Mouse (Mus musculus): ENCODE measurements around the gene Pknox1. TPM values are rescaled to one million over a fixed set of nuclear protein-coding genes. Genes with fewer than 3 reads are reported as not detected.
"Not testable (repeated sequence)": the region's sequence is repeated elsewhere in the genome, so short reads cannot be mapped to it uniquely, and the experiment has no call there.

Pknox1 gene
- polyA plus RNA-seq, 1 experiment, result 19.3 TPM

DNA sequence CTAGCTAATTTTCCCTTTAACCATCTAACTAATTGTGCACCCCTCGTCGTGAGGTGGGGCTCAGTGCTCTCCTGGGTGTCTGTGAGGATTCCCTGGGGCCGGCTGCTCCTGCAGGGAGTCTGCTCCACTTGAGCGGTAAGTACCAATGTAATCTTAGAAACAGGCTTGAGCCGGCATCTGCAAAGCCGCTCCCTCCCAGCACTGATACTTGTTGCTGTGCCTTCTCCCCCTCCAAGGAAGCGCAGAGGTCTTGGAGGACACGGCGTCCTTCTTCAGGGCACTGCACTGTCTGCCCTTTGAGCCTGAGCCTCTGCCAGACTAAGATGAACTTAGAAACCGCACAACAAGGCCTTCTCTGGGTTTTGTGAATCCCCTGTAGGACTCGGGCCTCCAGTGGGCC lies 26.3 kb downstream of the Pknox1 start:
- no peak overlapping the region for H3K27ac ChIP-seq (ENCODE audit: control insufficient read depth, insufficient read depth, low read depth, low read length, poor library complexity)
- peaks cover 7% of the 10 kb centered on the region for H3K4me1 ChIP-seq (ENCODE audit: control insufficient read depth, insufficient read depth, low read length)
- no peak overlapping the region for H3K4me3 ChIP-seq (replicated peaks; ENCODE audit: control insufficient read depth, low read depth, low read length)
- WGBS, result 92% methylated on average over 11 of the region's 11 CpGs
- no peak for TF ChIP-seq CTCF (IDR thresholded peaks at IDR 0.05; ENCODE audit: control insufficient read depth, insufficient read depth, low read length)
- TF ChIP-seq POLR2A (IDR thresholded peaks at IDR 0.05; ENCODE audit: borderline replicate concordance, control insufficient read depth, low read depth, low read length), result no peak

DNA sequence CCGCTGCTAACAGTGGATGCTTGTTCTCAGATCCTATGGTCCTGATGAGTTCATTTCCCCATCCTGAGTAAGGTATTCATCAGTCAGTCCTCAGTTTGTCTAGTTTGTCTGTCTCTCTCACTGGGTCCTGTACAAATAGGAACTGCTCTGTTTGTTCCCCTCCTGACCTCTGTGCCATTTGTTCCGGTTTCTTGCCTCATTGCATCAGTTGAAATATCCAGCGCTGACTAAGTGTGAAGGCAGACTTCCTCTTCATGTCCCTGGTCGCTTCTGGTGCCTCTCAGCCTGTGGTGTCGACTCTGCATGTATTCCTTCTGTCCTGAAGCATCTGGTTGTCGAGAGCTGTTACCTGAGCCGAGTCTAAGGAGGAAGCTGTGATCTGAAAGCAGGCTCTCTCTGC lies 30.1 kb downstream of the Pknox1 start:
- peaks cover 2% of the 10 kb centered on the region for H3K4me1 ChIP-seq (ENCODE audit: control insufficient read depth, insufficient read depth, low read length)
- peak overlapping the region; percentile 79 for H3K27ac ChIP-seq (ENCODE audit: control insufficient read depth, insufficient read depth, low read depth, low read length, poor library complexity)
- 30% methylated on average over 7 of the region's 7 CpGs for WGBS
- TF ChIP-seq CTCF (IDR thresholded peaks at IDR 0.05; ENCODE audit: control insufficient read depth, insufficient read depth, low read length) (no peak), POLR2A (IDR thresholded peaks at IDR 0.05; ENCODE audit: borderline replicate concordance, control insufficient read depth, low read depth, low read length) (no peak)
- peak overlapping the region; percentile 46 for H3K4me3 ChIP-seq (replicated peaks; ENCODE audit: control insufficient read depth, low read depth, low read length)

- peaks cover 2% of the 10 kb centered on the region for H3K4me1 ChIP-seq (ENCODE audit: control insufficient read depth, insufficient read depth, low read length)
- H3K27ac ChIP-seq (ENCODE audit: control insufficient read depth, insufficient read depth, low read depth, low read length, poor library complexity), result peak overlapping the region; percentile 74
- 83% methylated on average over 5 of the region's 5 CpGs for WGBS
- TF ChIP-seq CTCF (IDR thresholded peaks at IDR 0.05; ENCODE audit: control insufficient read depth, insufficient read depth, low read length), result no peak
- no peak for TF ChIP-seq POLR2A (IDR thresholded peaks at IDR 0.05; ENCODE audit: borderline replicate concordance, control insufficient read depth, low read depth, low read length)
- peak overlapping the region; percentile 46 for H3K4me3 ChIP-seq (replicated peaks; ENCODE audit: control insufficient read depth, low read depth, low read length)
These were observed 30.5 kb downstream of the Pknox1 start for GRCm38 (mm10) chr17:31595077-31595476.

GRCm38 (mm10) chr17:31597957-31598356 lies 33.4 kb downstream of the Pknox1 start:
- TF ChIP-seq CTCF (IDR thresholded peaks at IDR 0.05; ENCODE audit: control insufficient read depth, insufficient read depth, low read length), result no peak
- TF ChIP-seq POLR2A (IDR thresholded peaks at IDR 0.05; ENCODE audit: borderline replicate concordance, control insufficient read depth, low read depth, low read length), result no peak
- Histone ChIP-seq H3K27ac (ENCODE audit: control insufficient read depth, insufficient read depth, low read depth, low read length, poor library complexity) (no peak overlapping the region), H3K4me3 (replicated peaks; ENCODE audit: control insufficient read depth, low read depth, low read length) (no peak overlapping the region), H3K4me1 (ENCODE audit: control insufficient read depth, insufficient read depth, low read length) (peaks cover 2% of the 10 kb centered on the region)
- 93% methylated on average over 9 of the region's 9 CpGs for WGBS

DNA sequence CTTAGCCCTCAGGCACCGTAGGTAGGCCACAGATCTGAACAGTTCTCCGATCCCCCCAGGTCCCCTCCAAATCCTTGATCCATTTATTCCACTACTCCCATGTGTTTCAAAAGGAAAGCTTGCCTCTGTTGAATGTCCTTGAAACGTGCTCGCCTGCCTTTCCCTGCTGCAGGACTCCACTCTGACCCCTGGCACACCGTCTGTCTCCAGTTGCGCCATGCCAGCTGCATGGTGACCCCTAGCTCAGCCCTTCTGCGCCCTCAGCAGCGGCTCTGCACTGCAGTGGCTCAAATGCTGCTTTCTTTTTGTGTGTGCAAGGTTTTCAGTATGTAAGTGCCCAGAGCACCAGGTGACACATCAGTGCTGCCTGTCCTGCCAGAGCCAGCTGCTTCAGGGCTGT lies 34.1 kb downstream of the Pknox1 start:
- 89% methylated on average over 8 of the region's 8 CpGs for WGBS
- no peak overlapping the region for H3K4me3 ChIP-seq (replicated peaks; ENCODE audit: control insufficient read depth, low read depth, low read length)
- no peak for TF ChIP-seq POLR2A (IDR thresholded peaks at IDR 0.05; ENCODE audit: borderline replicate concordance, control insufficient read depth, low read depth, low read length)
- TF ChIP-seq CTCF (IDR thresholded peaks at IDR 0.05; ENCODE audit: control insufficient read depth, insufficient read depth, low read length), result no peak
- H3K27ac ChIP-seq (ENCODE audit: control insufficient read depth, insufficient read depth, low read depth, low read length, poor library complexity), result no peak overlapping the region
- H3K4me1 ChIP-seq (ENCODE audit: control insufficient read depth, insufficient read depth, low read length), result peaks cover 2% of the 10 kb centered on the region

DNA sequence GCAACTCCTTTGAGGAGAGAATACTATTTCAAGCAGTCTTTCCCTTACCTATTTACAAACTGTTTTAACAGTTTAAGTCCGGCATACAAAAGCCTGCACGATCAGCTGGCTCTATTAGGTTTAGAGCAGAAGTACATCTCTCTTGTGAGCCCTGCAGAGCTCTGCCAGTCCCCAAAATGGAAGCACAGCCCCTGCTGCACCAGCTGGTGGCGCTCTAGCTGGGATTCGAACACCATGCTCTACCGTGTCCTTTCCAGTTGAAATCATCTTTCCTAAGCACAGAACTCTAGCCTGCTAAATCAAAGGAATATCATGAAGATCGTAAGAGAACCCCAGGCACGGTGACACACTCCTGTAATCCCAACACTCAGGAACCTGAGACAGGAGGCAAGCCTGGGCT lies 41.9 kb downstream of the Pknox1 start:
- Histone ChIP-seq H3K4me3 (replicated peaks; ENCODE audit: control insufficient read depth, low read depth, low read length) (no peak overlapping the region), H3K4me1 (ENCODE audit: control insufficient read depth, insufficient read depth, low read length) (no peaks in the 10 kb centered on the region), H3K27ac (ENCODE audit: control insufficient read depth, insufficient read depth, low read depth, low read length, poor library complexity) (no peak overlapping the region)
- 83% methylated on average over 7 of the region's 7 CpGs for WGBS
- no peak for TF ChIP-seq CTCF (IDR thresholded peaks at IDR 0.05; ENCODE audit: control insufficient read depth, insufficient read depth, low read length)
- TF ChIP-seq POLR2A (IDR thresholded peaks at IDR 0.05; ENCODE audit: borderline replicate concordance, control insufficient read depth, low read depth, low read length), result no peak

DNA sequence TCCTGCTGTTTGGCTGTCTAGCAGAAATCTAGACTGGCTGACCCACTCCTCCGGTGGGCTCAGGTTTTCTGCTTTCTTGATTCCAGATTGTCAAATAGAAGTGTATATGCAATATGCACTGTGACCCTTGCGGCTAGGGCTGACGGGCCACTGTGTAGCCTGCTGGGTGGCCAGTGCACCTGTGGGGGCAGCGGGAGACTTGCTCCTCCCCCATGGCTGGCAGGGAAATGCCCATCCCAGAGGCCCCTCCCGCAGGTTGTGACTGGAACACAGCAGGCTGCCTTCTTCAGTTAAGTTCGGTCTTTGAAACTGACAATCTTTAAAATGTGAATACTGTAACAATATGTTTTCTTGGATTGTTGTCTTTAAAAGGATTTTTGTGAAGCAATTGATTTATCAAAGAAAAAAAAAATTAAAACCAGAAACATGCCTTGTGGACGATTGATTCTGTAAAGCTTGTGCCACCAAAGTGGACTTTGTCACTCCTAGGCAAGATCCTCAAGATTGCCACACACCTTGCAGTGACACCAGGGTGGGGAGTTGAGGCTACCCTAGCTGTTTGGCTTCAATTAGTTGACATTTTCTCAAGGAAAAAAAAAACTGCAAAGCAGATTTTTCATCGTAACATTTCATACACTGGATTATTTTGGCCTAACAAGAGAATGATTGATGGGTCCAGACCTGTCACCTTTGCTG lies 42.9 kb downstream of the Pknox1 start:
- TF ChIP-seq POLR2A (IDR thresholded peaks at IDR 0.05; ENCODE audit: borderline replicate concordance, control insufficient read depth, low read depth, low read length), result no peak
- TF ChIP-seq CTCF (IDR thresholded peaks at IDR 0.05; ENCODE audit: control insufficient read depth, insufficient read depth, low read length), result no peak
- H3K27ac ChIP-seq (ENCODE audit: control insufficient read depth, insufficient read depth, low read depth, low read length, poor library complexity), result no peak overlapping the region
- H3K4me1 ChIP-seq (ENCODE audit: control insufficient read depth, insufficient read depth, low read length), result no peaks in the 10 kb centered on the region
- no peak overlapping the region for H3K4me3 ChIP-seq (replicated peaks; ENCODE audit: control insufficient read depth, low read depth, low read length)
- WGBS, result 88% methylated on average over 8 of the region's 8 CpGs

DNA sequence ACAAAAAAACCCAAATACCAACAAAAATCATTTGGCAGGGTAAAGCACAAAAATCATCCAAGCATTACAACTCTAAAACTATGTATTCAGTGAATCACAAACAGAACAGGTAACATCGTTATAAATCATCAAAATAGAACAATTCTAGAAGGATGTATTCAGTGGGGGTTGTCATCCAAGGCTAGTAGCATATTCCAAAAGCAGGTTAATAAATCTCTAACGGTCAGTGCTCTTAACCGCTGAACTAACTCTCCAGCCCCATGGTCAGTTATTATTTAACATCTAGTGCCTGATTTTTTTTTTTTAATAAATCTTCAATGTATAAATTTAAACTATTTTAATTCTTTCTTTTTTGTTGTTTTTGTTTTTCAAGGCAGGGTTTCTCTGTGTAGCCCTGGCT lies 44.6 kb downstream of the Pknox1 start:
- H3K27ac ChIP-seq (ENCODE audit: control insufficient read depth, insufficient read depth, low read depth, low read length, poor library complexity); H3K4me3 ChIP-seq (replicated peaks; ENCODE audit: control insufficient read depth, low read depth, low read length); H3K4me1 ChIP-seq (ENCODE audit: control insufficient read depth, insufficient read depth, low read length): not testable (repeated sequence)
- 92% methylated on average over 3 of the region's 3 CpGs for WGBS

DNA sequence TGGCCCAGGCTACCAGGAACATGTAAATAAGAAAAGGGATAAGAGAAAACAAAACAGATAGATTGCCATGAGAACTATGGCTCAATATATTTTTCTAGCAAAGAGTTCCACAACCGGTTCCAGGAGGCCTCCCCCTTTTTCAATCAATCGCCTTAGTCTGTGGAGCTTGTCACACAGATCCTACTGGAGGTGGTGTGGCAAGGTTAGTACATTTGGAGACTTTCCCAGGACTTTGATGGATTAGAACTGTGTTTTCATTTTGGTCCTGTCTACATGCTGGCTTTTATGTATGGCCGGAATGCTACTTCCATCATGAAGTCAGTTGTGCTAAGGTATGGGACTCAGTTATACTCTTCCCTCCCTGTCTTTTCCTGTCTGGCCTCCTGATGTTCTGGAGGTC lies 45.4 kb downstream of the Pknox1 start:
- no peak overlapping the region for H3K4me3 ChIP-seq (replicated peaks; ENCODE audit: control insufficient read depth, low read depth, low read length)
- no peak overlapping the region for H3K27ac ChIP-seq (ENCODE audit: control insufficient read depth, insufficient read depth, low read depth, low read length, poor library complexity)
- 88% methylated on average over 3 of the region's 3 CpGs for WGBS
- H3K4me1 ChIP-seq (ENCODE audit: control insufficient read depth, insufficient read depth, low read length), result no peaks in the 10 kb centered on the region
- TF ChIP-seq CTCF (IDR thresholded peaks at IDR 0.05; ENCODE audit: control insufficient read depth, insufficient read depth, low read length), result no peak
- TF ChIP-seq POLR2A (IDR thresholded peaks at IDR 0.05; ENCODE audit: borderline replicate concordance, control insufficient read depth, low read depth, low read length), result no peak

Data from bone marrow, adult 2 months (tissue).